Mouse (Mus musculus) hindbrain, embryonic 11.5 days (tissue): Measurements from ENCODE around the gene Coro2b. TPM values are rescaled to one million over a fixed set of nuclear protein-coding genes. Genes with fewer than 3 reads are reported as not detected.
A peak's percentile ranks its signal among the peaks of the same experiment; 100 is the strongest.

Source experiments
- ATAC-seq: fragments of 200-750 bp; cut with Nextera tagmentation; 2 replicates; pipeline ENCODE4 v1.8.0; 2017; ENCODE audit warnings: mild to moderate bottlenecking, moderate TSS enrichment, moderate library complexity; ENCODE audit not compliant: low FRiP score
- DNase-seq: peaks from one replicate; pipeline ENCODE4 v3.0.0-alpha.2; 2015; ENCODE audit warnings: low spot score
- H3K27ac ChIP-seq: fragments of 300-500 bp; sonication (generic); 2 replicates; pipeline ENCODE4 v1.5.1; 2014; ENCODE audit warnings: mild to moderate bottlenecking, low read depth, low read length
- H3K27me3 ChIP-seq: fragments of 300-500 bp; sonication (generic); 2 replicates; pipeline ENCODE4 v1.6.1; 2014; ENCODE audit warnings: mild to moderate bottlenecking, low read length, moderate library complexity, mixed read lengths; ENCODE audit not compliant: control insufficient read depth, insufficient read depth
- H3K36me3 ChIP-seq: fragments of 300-500 bp; sonication (generic); 2 replicates; pipeline ENCODE4 v1.6.1; 2014; ENCODE audit warnings: mild to moderate bottlenecking, low read length, moderate library complexity, mixed read lengths; ENCODE audit not compliant: control insufficient read depth, insufficient read depth
- H3K4me1 ChIP-seq: fragments of 300-500 bp; sonication (generic); replicated peaks from 2 replicates; pipeline ENCODE4 v1.6.1; 2014; ENCODE audit warnings: low read length, mixed read lengths; ENCODE audit not compliant: control insufficient read depth, insufficient read depth
- H3K4me2 ChIP-seq: fragments of 300-500 bp; sonication (generic); replicated peaks from 2 replicates; pipeline ENCODE4 v1.6.1; 2014; ENCODE audit warnings: mild to moderate bottlenecking, low read depth, low read length
- H3K4me3 ChIP-seq: fragments of 300-500 bp; sonication (generic); 2 replicates; pipeline ENCODE4 v1.5.1; 2014; ENCODE audit warnings: low read depth, low read length
- H3K9ac ChIP-seq: fragments of 300-500 bp; sonication (generic); 2 replicates; pipeline ENCODE4 v1.6.1; 2014; ENCODE audit warnings: low read depth, low read length
- H3K9me3 ChIP-seq: fragments of 300-500 bp; sonication (generic); 2 replicates; pipeline ENCODE4 v1.6.1; 2016; ENCODE audit warnings: low read length; ENCODE audit not compliant: control insufficient read depth
- WGBS: fragments of 180-500 bp; shearing (Covaris S2); extraction: QIAGEN DNeasy Blood & Tissue Kit; methylation state at CpG from one replicate; pipeline ENCODE4 v1.1.7; 2014; 5-methylcytosine and 5-hydroxymethylcytosine counted together
- polyA plus RNA-seq: library from polyadenylated mRNA; unstranded; fragments of >200 nt; fragmentation: Nextera tagmentation; extraction: Ambion mirVana; gene quantifications from 2 replicates; pipeline ENCODE4 v1.2.1, GENCODE M21; 2014

Coro2b gene
- polyA plus RNA-seq, 1 experiment from 2014 or later: 20.5 TPM

GRCm38 (mm10) chr9:62556748-62557147 is 19.9 kb upstream of the Coro2b start:
- Histone ChIP-seq H3K9me3 (no peaks in the 10 kb centered on the region), H3K27ac (no peak overlapping the region), H3K27me3 (no peaks in the 10 kb centered on the region), H3K4me1 (peaks cover 4% of the 10 kb centered on the region), H3K4me2 (no peak overlapping the region), H3K9ac (no peak overlapping the region), H3K36me3 (no peaks in the 10 kb centered on the region), H3K4me3 (no peak overlapping the region)
- 95% methylated on average over 6 of the region's 6 CpGs for WGBS
- no peak for ATAC-seq
- no peak for DNase-seq

GRCm38 (mm10) chr9:62555258-62555856 is 18.5 kb upstream of the Coro2b start:
- WGBS: 68% methylated on average over 5 of the region's 5 CpGs
- Histone ChIP-seq H3K27me3 (no peaks in the 10 kb centered on the region), H3K9ac (no peak overlapping the region), H3K36me3 (no peaks in the 10 kb centered on the region), H3K4me3 (no peak overlapping the region), H3K4me2 (no peak overlapping the region), H3K4me1 (peaks cover 4% of the 10 kb centered on the region), H3K27ac (0 out of 2 replicates have a peak overlapping the region, but pooled peaks have one; percentile 34), H3K9me3 (no peaks in the 10 kb centered on the region)
- ATAC-seq (no peak), DNase-seq (peak; percentile 78)

GRCm38 (mm10) chr9:62554606-62555005 is 17.8 kb upstream of the Coro2b start:
- WGBS: 31% methylated on average over 3 of the region's 3 CpGs
- peak; percentile 81 for DNase-seq
- Histone ChIP-seq H3K4me3 (no peak overlapping the region), H3K9me3 (no peaks in the 10 kb centered on the region), H3K9ac (no peak overlapping the region), H3K36me3 (no peaks in the 10 kb centered on the region), H3K4me1 (peaks cover 4% of the 10 kb centered on the region), H3K27ac (peak overlapping the region; percentile 74), H3K4me2 (no peak overlapping the region; the same call in 1 of the 2 replicates), H3K27me3 (no peaks in the 10 kb centered on the region)
- peak; percentile 91 for ATAC-seq

DNA sequence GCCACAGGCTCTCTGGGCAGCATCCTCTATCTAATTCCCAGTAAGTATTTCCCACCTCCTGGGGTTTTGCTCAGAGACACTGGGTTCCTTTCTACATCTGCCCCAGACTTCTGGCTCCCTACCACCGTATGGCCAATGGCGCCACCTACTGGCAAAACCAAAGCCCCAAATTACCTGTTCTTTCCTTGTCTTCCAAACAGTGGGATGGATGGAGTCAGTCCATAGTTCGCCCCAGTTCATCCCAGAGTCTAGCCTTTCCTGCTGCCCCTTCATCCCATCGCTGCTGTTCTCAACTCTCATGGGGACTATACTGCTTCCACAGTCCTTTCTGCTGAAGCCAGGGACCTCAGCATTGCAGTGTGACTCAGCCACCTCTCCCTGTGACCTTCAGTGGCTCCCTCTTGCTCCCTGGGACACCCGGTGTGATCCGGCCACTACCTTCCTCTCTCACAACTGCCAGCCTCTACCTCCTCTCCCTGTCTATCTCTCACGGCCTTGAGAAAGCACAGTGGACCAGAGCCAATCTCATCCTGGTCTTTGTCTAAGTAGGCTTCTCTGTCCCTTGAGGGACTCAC is 16.6 kb upstream of the Coro2b start:
- no peaks in the 10 kb centered on the region for H3K9me3 ChIP-seq
- H3K4me1 ChIP-seq: peaks cover 4% of the 10 kb centered on the region
- H3K9ac ChIP-seq: no peak overlapping the region
- no peak overlapping the region for H3K4me3 ChIP-seq
- no peak overlapping the region for H3K27ac ChIP-seq
- H3K4me2 ChIP-seq: no peak overlapping the region
- H3K27me3 ChIP-seq: no peaks in the 10 kb centered on the region
- no peaks in the 10 kb centered on the region for H3K36me3 ChIP-seq
- 40% methylated on average over 7 of the region's 7 CpGs for WGBS
- peak; percentile 82 for DNase-seq
- no peak for ATAC-seq

- H3K27me3 ChIP-seq: no peaks in the 10 kb centered on the region
- H3K9me3 ChIP-seq: no peaks in the 10 kb centered on the region
- ATAC-seq: no peak
- 55% methylated on average over 3 of the region's 3 CpGs for WGBS
- H3K4me2 ChIP-seq: no peak overlapping the region
- no peak overlapping the region for H3K27ac ChIP-seq
- H3K36me3 ChIP-seq: no peaks in the 10 kb centered on the region
- H3K4me1 ChIP-seq: peaks cover 4% of the 10 kb centered on the region
- H3K9ac ChIP-seq: no peak overlapping the region
- DNase-seq: no peak
- H3K4me3 ChIP-seq: no peak overlapping the region
Measured at GRCm38 (mm10) chr9:62551531-62551930, 14.7 kb upstream of the Coro2b start.

- Histone ChIP-seq H3K4me3 (no peak overlapping the region), H3K9ac (no peak overlapping the region), H3K4me2 (no peak overlapping the region), H3K36me3 (no peaks in the 10 kb centered on the region), H3K4me1 (peaks cover 4% of the 10 kb centered on the region), H3K9me3 (no peaks in the 10 kb centered on the region), H3K27ac (no peak overlapping the region), H3K27me3 (no peaks in the 10 kb centered on the region)
- DNase-seq: peak; percentile 73
- WGBS: 46% methylated on average over 11 of the region's 11 CpGs
- ATAC-seq: no peak
Measured at GRCm38 (mm10) chr9:62550661-62551093, 13.8 kb upstream of the Coro2b start.

- no peak overlapping the region for H3K4me3 ChIP-seq
- no peak overlapping the region for H3K27ac ChIP-seq
- ATAC-seq (no peak), DNase-seq (peak; percentile 94)
- no peaks in the 10 kb centered on the region for H3K36me3 ChIP-seq
- no peaks in the 10 kb centered on the region for H3K27me3 ChIP-seq
- H3K4me2 ChIP-seq: no peak overlapping the region
- no peak overlapping the region for H3K9ac ChIP-seq
- peaks cover under 1% of the 10 kb centered on the region; the same call in 1 of the 2 replicates for H3K4me1 ChIP-seq
- no peaks in the 10 kb centered on the region for H3K9me3 ChIP-seq
- 5% methylated on average over 8 of the region's 8 CpGs for WGBS
Measured at GRCm38 (mm10) chr9:62549809-62550208, 13.0 kb upstream of the Coro2b start.

DNA sequence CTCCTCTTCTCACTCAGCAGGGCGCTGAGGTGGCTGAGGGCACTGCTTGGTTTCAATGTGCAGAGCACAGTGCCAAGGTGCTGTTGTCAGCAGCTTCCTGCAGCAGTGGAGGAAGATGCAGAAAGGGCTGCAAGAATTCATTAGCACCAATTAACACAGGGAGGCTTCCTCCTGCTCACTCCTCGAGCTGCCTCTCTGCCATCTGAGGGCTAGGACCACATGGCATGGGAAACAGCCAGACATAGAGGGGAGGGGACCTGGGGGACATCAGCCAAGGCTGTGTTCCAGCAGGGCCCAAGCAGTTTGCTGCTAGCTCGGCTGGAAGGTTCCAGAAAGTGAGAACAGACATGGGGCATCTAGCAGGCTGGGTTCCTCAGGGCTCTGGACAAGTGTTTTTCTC is 10.6 kb upstream of the Coro2b start:
- ATAC-seq (no peak), DNase-seq (no peak)
- H3K4me2 ChIP-seq: no peak overlapping the region
- no peak overlapping the region for H3K9ac ChIP-seq
- H3K27ac ChIP-seq: no peak overlapping the region
- no peaks in the 10 kb centered on the region for H3K27me3 ChIP-seq
- H3K9me3 ChIP-seq: no peaks in the 10 kb centered on the region
- 0 out of 2 replicates have a peak, but pooled peaks cover 4% of the 10 kb centered on the region for H3K4me1 ChIP-seq
- H3K4me3 ChIP-seq: no peak overlapping the region
- 60% methylated on average over 3 of the region's 3 CpGs for WGBS
- H3K36me3 ChIP-seq: no peaks in the 10 kb centered on the region

DNA sequence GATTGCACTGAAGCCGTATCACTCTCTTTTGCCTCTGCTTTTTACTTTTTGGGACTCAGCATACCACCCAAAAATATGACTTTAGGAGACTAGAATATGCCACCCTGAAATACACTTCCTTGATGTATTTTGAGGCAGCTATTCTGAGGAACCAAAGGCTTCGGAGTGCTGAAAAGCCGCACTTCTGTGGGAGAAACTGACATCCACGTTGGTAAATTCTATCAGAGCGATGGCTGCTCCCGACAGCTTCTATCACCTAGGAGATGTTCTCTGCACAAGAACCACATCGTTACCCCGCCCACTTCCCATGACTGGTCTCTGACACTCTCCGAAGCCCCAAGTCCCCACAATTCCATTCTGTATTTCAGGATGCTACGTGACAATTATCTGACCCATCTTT is 8.0 kb upstream of the Coro2b start:
- Histone ChIP-seq H3K4me2 (no peak overlapping the region), H3K9me3 (no peaks in the 10 kb centered on the region), H3K9ac (no peak overlapping the region), H3K27ac (no peak overlapping the region), H3K36me3 (no peaks in the 10 kb centered on the region), H3K4me1 (peaks cover 9% of the 10 kb centered on the region), H3K4me3 (no peak overlapping the region), H3K27me3 (no peaks in the 10 kb centered on the region)
- 64% methylated on average over 10 of the region's 10 CpGs for WGBS
- ATAC-seq: no peak
- DNase-seq: no peak
